Mouse (Mus musculus) stomach, postnatal 0 days (tissue): ENCODE measurements around the gene Zc3h6.
A peak's percentile ranks its signal among the peaks of the same experiment; 100 is the strongest.

Experiments used
- CTCF ChIP-seq: IDR thresholded peaks from 2 replicates; pipeline ENCODE4 v1.5.1; 2016; ENCODE audit warnings: antibody characterized with exemption, low read depth, mild to moderate bottlenecking, moderate library complexity
- EP300 ChIP-seq: optimal IDR thresholded peaks from 2 replicates; pipeline ENCODE3; 2016; ENCODE audit warnings: antibody characterized with exemption

GRCm38 (mm10) chr2:129040567-129040966 is 73.4 kb downstream of the Zc3h6 start:
- TF ChIP-seq CTCF, result peak; percentile 57
- TF ChIP-seq EP300, result no peak
